Mouse (Mus musculus) cerebellum, adult (tissue): ENCODE results near the gene Pole2.

Experiments
- ATAC-seq: cut with Nextera tagmentation; 2 replicates; pipeline ENCODE4 v1.9.2; 2017; ENCODE audit warnings: mild to moderate bottlenecking, moderate library complexity, mixed read lengths; ENCODE audit not compliant: insufficient number of reproducible peaks, low FRiP score, low TSS enrichment

The Pole2 gene

DNA sequence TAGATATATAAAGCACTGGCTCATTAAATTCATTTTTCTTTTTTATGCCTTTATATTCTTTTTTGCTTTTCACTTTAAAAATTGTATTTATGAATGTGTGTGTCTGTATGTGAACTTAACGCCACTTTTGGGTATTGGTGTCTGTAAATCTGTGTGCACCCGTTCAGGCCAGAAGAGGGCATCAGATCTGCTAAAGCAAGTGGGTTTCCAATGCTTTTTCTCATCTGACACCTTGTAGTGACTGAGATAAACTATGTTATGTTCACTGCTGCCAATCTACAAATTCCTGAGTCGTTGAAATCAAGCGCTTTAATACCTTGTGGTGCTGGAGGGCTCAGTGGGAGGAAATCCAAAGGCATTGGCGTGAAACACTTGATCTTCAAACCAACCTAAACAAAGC lies 16.9 kb downstream of the Pole2 start:
- ATAC-seq: no peak

GRCm38 (mm10) chr12:69210056-69210979 lies 17.7 kb downstream of the Pole2 start:
- no peak for ATAC-seq

DNA sequence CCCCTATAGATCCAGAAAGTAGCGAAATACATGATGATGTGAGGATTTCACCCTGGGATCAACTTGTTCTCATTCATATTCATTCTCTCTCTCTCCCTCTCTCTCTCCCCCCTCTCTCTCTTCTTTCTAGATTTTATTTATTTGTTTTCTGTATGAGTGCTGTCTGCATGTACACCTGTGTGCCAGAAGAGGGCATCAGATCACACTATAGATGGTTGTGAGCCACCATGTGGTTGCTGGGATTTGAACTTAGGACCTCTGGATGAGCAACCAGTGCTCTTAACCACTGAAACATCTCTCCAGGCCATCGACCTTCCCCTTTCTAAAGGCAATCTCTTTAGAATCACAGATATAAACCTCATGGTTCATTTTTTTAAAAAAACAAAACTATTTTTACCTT lies 19.5 kb downstream of the Pole2 start:
- ATAC-seq: no peak

GRCm38 (mm10) chr12:69207926-69208325 lies 20.1 kb downstream of the Pole2 start:
- no peak for ATAC-seq

GRCm38 (mm10) chr12:69207396-69207795 lies 20.6 kb downstream of the Pole2 start:
- ATAC-seq: no peak

GRCm38 (mm10) chr12:69204052-69204833 lies 23.8 kb downstream of the Pole2 start, which contains the start of gene Gm49384:
Gene Gm49384 (minus strand): TSS chr12:69204267.
- no peak for ATAC-seq

DNA sequence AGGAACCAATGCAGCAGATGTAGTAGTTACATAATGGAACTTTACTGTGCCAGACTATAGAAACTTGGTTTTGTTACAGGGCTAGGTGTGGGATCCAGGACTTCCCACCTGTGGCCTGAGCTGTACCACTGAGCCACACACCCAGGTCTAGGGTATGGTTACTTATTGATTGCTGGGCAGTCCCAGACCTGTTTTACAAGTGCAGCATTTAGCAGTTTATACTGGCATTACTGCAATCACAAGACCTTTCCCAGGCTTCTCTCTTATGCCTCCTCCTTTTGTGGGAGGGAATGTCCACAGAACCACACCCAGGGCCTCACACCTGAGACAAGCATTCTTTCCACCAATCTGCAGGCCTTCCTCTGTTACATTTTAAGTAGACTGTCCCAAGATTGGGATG lies 29.0 kb downstream of the Pole2 start:
- no peak for ATAC-seq

GRCm38 (mm10) chr12:69198164-69198535 lies 29.8 kb downstream of the Pole2 start, which contains the start of gene Dnaaf2:
Gene Dnaaf2 (minus strand): TSS chr12:69198429.
- peak; percentile 26; the same call in 1 of the 2 replicates for ATAC-seq

GRCm38 (mm10) chr12:69197378-69198163 lies 30.4 kb downstream of the Pole2 start:
- ATAC-seq: peak; percentile 54

DNA sequence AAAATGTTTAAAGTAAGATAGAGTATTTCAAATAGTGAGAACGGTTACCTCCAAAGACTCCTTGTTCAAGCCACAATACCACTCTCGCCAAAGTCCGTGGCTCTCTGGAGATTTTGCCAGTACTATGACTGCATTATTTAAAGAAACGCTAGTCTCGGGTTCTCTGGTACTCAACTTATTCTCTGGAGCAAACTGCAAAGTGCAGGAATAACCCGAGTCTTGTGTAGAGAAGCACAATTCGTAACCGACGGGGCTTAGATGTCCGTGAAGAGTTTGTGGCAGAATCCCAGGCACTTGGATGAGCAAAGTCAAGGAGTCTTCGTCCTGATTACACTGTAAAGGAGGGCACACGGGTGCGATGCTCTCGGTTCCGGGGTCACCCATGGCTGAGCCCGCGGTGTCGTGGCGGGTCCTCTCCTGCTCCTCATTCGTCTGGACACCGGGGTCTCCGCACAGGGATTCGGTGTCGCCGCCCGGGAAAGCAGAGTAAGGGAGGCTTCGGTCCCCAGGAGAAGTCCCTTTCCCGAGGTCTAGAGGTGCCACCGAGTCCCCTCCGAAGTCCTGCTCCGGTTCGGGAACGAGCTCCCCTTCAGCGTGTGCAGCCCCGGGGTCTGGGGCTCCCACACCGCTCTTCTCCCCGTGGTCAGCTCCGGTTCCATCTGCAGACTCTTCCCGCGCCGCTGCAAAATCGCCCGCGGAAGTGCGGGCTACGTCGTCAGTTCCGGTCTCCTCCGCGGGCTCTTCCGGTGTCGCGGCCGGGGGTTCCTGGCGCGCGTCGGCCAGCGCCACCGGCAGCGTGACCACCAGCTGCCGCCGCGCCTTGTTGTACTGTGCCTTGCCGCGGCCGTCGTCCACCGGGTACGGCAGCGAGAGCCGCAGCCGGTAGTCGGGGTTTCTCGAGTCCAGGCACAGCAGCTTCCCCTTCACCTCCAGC lies 31.3 kb downstream of the Pole2 start, which contains the start of gene Gm49383:
Gene Gm49383, minus strand, starts transcription at position 661 of the 934 bp plus-strand sequence.
- peak; percentile 89 for ATAC-seq

DNA sequence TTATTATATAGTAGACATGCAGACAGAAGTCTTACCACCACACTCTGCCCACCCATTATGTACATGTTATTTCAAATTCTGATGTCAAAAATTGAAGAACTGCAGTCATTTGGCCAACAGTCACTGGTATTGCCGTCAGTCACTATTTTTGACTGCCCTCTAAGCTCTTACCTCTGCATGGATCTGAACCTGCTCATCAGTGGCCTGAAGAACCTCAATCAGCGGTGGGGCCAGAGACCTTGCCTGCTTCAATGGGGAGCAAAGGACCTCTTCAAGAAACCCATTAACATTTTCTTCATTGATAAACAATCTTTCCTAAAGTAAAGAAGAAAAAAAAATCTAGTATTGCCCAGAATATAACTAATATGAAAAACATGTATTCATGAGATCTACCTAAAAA lies 35.4 kb downstream of the Pole2 start:
- ATAC-seq: no peak

DNA sequence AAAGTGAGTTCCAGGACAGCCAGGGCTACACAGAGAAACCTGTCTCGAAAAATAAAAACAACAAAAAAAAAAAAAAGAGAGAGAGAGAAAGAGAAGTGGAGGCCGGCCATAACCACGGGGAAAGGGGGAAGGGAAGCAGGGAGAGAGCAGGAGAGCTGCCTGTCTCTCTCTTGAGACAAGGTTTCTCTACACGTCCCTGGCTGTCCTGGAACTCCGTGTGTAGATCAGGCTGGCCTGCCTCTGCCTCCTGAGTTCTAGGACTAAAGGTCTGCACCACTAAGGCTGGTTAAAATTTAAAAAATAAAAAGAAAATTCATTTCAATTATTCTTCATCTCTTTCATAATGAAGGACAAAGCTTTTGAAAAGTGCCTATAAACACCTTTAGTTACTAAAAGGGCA lies 36.6 kb downstream of the Pole2 start:
- ATAC-seq: no peak

DNA sequence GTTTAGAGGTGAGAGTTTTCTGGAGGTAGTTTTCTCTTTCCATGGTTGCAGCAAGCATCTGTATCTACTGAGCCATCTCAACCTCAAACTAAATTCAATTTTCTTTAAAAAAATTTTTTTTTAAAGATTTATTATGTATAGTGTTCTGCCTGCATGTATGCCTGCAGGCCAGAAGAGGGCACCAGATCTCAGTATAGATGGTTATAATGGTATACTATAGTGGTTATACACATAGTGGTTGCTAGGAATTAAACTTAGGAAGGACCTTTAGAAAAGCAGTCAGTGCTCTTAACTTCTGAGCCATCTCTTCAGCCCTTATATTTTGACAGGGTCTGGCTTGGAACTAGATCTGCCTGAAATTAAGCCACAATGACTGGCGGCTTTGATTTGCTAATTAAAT lies 37.5 kb downstream of the Pole2 start:
- ATAC-seq: no peak

- no peak for ATAC-seq
Measured at GRCm38 (mm10) chr12:69190074-69190473, 37.9 kb downstream of the Pole2 start.

GRCm38 (mm10) chr12:69186811-69187471 lies 41.1 kb downstream of the Pole2 start:
- no peak for ATAC-seq

DNA sequence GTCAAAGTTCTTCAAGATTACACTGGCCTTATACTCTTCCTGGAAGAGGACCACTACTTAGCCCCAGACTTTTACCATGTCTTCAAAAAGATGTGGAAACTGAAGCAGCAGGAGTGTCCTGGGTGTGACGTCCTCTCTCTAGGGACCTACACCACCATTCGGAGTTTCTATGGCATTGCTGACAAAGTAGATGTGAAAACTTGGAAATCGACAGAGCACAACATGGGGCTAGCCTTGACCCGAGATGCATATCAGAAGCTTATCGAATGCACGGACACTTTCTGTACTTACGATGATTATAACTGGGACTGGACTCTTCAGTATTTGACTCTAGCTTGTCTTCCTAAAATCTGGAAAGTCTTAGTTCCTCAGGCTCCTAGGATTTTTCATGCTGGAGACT lies 42.6 kb downstream of the Pole2 start:
- no peak for ATAC-seq

DNA sequence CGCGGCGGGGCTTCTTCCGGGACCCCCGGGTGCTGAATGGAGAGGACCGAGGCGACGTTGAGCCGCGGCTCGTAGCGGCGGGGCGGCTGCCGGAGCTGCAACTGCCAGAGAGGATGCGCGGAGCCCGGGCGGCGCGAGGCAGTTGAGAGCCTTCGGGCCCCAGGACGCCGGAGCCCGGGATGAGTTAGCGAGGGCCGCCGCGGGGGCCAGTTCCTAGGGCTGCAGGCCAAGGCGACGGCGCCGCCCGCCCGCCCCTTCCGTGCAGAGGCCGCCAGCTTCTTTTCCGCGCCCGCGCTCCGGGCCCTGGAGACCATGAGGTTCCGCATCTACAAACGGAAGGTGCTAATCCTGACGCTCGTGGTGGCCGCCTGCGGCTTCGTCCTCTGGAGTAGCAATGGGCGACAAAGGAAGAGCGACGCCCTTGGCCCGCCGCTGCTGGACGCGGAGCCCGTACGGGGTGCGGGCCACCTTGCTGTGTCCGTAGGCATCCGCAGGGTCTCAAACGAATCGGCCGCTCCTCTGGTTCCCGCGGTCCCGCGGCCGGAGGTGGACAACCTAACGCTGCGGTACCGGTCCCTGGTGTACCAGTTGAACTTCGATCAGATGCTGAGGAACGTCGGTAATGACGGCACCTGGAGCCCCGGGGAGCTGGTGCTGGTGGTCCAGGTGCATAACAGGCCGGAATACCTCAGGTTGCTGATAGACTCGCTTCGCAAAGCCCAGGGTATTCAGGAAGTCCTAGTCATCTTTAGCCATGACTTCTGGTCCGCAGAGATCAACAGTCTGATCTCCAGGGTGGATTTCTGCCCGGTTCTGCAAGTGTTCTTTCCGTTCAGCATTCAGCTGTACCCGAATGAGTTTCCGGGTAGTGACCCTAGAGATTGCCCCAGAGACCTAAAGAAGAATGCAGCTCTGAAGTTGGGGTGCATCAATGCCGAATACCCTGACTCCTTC lies 43.4 kb downstream of the Pole2 start:
- peak; percentile 37; the same call in 1 of the 2 replicates for ATAC-seq
